Mouse (Mus musculus) stomach, embryonic 14.5 days (tissue): ENCODE results near the gene Alpl. TPM values are rescaled to one million over a fixed set of nuclear protein-coding genes. Genes with fewer than 3 reads are reported as not detected.

Source experiments
- ATAC-seq: fragments of 200-750 bp; cut with Nextera tagmentation; 2 replicates; pipeline ENCODE4 v1.8.0; 2017; ENCODE audit warnings: low read depth, moderate TSS enrichment; ENCODE audit not compliant: insufficient number of reproducible peaks, insufficient read depth, low FRiP score
- H3K27ac ChIP-seq: fragments of 300-500 bp; sonication (generic); 2 replicates; pipeline ENCODE4 v1.5.1; 2014; ENCODE audit warnings: mild to moderate bottlenecking, low read length, moderate library complexity, mixed read lengths
- H3K27me3 ChIP-seq: fragments of 300-500 bp; sonication (generic); 2 replicates; pipeline ENCODE4 v1.6.1; 2014; ENCODE audit warnings: low read length, control low read depth, mixed read lengths; ENCODE audit not compliant: control insufficient read depth, insufficient read depth
- H3K36me3 ChIP-seq: fragments of 300-500 bp; sonication (generic); 2 replicates; pipeline ENCODE4 v1.6.1; 2014; ENCODE audit warnings: mild to moderate bottlenecking, control low read depth, low read length, moderate library complexity, mixed read lengths; ENCODE audit not compliant: control insufficient read depth, insufficient read depth
- H3K4me1 ChIP-seq: fragments of 300-500 bp; sonication (generic); 2 replicates; pipeline ENCODE4 v1.6.1; 2014; ENCODE audit warnings: low read length, control low read depth, mixed read lengths; ENCODE audit not compliant: control insufficient read depth, insufficient read depth
- H3K4me2 ChIP-seq: fragments of 300-500 bp; sonication (generic); replicated peaks from 2 replicates; pipeline ENCODE4 v1.6.1; 2014; ENCODE audit warnings: low read depth, low read length, control low read depth
- H3K4me3 ChIP-seq: fragments of 300-500 bp; sonication (generic); 2 replicates; pipeline ENCODE4 v1.5.1; 2014; ENCODE audit warnings: low read depth, low read length, control low read depth
- H3K9ac ChIP-seq: fragments of 300-500 bp; sonication (generic); replicated peaks from 2 replicates; pipeline ENCODE4 v1.6.1; 2014; ENCODE audit warnings: low read depth, mild to moderate bottlenecking, control low read depth, low read length, moderate library complexity, mixed read lengths
- H3K9me3 ChIP-seq: fragments of 300-500 bp; sonication (generic); 2 replicates; pipeline ENCODE4 v1.6.1; 2016; ENCODE audit warnings: low read depth, low read length, control low read depth; ENCODE audit not compliant: control insufficient read depth
- WGBS: fragments of 180-500 bp; shearing (Covaris S2); extraction: QIAGEN DNeasy Blood & Tissue Kit; methylation state at CpG from one replicate; pipeline ENCODE4 v1.1.7; 2014; 5-methylcytosine and 5-hydroxymethylcytosine counted together
- polyA plus RNA-seq: library from polyadenylated mRNA; unstranded; fragments of >200 nt; fragmentation: Nextera tagmentation; extraction: Ambion mirVana; gene quantifications from 2 replicates; pipeline ENCODE4 v1.2.1, GENCODE M21; 2014

Alpl gene
- polyA plus RNA-seq, 1 experiment from 2014 or later: 24.9 TPM

DNA sequence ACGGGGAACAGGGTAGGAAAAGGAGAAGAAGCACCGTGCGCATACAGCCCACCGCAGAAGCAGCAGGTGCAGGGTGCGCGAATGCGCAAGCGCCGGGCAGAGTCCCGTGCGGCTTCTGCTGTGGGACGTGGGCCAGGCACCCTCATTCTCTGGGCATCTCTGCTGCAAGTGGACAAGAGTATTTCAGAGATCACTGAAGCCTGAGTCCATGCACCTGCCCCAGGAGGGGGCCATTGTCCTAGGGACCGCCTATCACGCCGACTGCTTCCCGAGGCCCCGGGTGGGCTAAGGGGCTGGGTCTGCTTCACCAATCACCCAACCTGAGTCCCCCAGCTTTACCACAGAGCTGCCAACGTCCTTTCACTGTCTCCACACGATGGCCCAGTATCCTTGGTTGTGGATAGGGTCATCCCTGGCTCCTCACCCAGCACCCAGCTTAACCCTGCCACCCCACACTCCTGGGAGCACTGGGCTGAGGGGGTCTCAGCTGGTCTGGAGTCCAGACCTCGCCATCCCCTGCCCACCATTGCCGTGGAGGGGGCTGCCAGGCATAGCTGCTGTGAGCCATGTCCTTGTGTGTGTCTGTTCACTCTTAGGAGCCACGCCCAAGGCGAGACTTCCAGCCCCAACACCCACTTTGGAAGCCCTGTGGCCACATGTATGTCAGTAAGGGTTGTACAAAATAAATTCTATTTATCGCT lies 66.9 kb downstream of the Alpl start:
- Histone ChIP-seq H3K4me3 (no peak overlapping the region), H3K4me2 (peak overlapping the region; percentile 31), H3K36me3 (no peaks in the 10 kb centered on the region), H3K27ac (no peak overlapping the region), H3K4me1 (peaks cover 15% of the 10 kb centered on the region; the same call in 1 of the 2 replicates), H3K27me3 (peaks cover 18% of the 10 kb centered on the region), H3K9me3 (no peaks in the 10 kb centered on the region), H3K9ac (no peak overlapping the region)
- ATAC-seq: 0 out of 2 replicates have a peak, but pooled peaks have one; percentile 1
- 27% methylated on average over 24 of the region's 24 CpGs for WGBS

DNA sequence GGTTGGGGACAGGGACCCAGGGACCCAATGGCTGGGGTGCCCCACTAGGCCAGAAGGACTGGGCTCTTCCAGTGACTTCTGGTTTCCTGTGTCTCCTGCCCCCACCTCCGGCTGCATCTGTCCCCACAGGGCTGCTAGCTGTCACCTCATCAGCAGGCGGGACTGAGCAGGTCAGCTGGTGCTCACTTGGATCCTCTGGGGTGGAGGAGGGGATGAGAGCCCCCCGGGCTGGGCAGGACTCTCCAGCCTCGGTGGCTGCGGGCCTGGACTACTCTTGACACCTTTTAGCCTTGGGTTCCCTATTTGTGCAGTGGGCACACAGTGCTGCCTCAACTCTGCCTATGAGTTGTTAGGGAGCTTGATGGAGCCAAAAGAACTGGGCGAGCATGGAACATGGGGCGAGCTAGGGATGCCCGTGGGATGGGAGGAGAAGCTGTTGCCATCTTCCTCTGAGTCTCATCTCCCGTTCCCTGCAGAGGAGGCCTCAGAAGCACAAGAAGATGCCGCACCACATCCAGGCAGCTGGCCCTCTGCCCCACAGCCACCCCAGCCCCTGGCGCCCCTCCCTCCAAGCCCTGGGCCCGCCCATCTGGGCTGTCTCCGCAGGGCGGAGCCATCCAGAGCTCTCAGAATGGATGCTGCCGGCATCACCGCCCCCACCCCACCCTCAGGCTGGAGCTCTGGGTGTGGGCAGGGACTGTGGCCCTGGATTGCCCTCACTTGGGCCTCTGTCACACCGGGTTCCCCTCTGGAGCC lies 67.6 kb downstream of the Alpl start:
- Histone ChIP-seq H3K36me3 (no peaks in the 10 kb centered on the region), H3K4me2 (peak overlapping the region; percentile 31), H3K4me3 (no peak overlapping the region), H3K9me3 (no peaks in the 10 kb centered on the region), H3K27me3 (peaks cover 18% of the 10 kb centered on the region), H3K9ac (no peak overlapping the region), H3K4me1 (peaks cover 15% of the 10 kb centered on the region; the same call in 1 of the 2 replicates), H3K27ac (no peak overlapping the region)
- ATAC-seq: peak; percentile 16; the same call in 1 of the 2 replicates
- 12% methylated on average over 17 of the region's 17 CpGs for WGBS

GRCm38 (mm10) chr4:137727506-137728187 lies 68.5 kb downstream of the Alpl start:
- Histone ChIP-seq H3K9me3 (no peaks in the 10 kb centered on the region), H3K4me2 (no peak overlapping the region), H3K36me3 (no peaks in the 10 kb centered on the region), H3K9ac (no peak overlapping the region), H3K27me3 (peaks cover 18% of the 10 kb centered on the region), H3K4me3 (no peak overlapping the region), H3K27ac (no peak overlapping the region), H3K4me1 (peaks cover 15% of the 10 kb centered on the region; the same call in 1 of the 2 replicates)
- ATAC-seq: no peak
- 9% methylated on average over 16 of the region's 18 CpGs for WGBS

- ATAC-seq: no peak
- Histone ChIP-seq H3K9ac (no peak overlapping the region), H3K4me3 (no peak overlapping the region), H3K9me3 (no peaks in the 10 kb centered on the region), H3K27ac (no peak overlapping the region), H3K4me2 (no peak overlapping the region), H3K36me3 (no peaks in the 10 kb centered on the region), H3K27me3 (peaks cover 18% of the 10 kb centered on the region), H3K4me1 (peaks cover 15% of the 10 kb centered on the region; the same call in 1 of the 2 replicates)
- WGBS: 82% methylated on average over 18 of the region's 18 CpGs
These were observed 69.3 kb downstream of the Alpl start for GRCm38 (mm10) chr4:137726739-137727505.

GRCm38 (mm10) chr4:137725541-137726145 lies 70.5 kb downstream of the Alpl start:
- Histone ChIP-seq H3K4me3 (no peak overlapping the region), H3K9ac (no peak overlapping the region), H3K4me1 (peaks cover 15% of the 10 kb centered on the region; the same call in 1 of the 2 replicates), H3K4me2 (no peak overlapping the region), H3K36me3 (no peaks in the 10 kb centered on the region), H3K27ac (no peak overlapping the region), H3K9me3 (no peaks in the 10 kb centered on the region), H3K27me3 (peaks cover 18% of the 10 kb centered on the region)
- ATAC-seq: no peak
- WGBS: 69% methylated on average over 13 of the region's 13 CpGs

DNA sequence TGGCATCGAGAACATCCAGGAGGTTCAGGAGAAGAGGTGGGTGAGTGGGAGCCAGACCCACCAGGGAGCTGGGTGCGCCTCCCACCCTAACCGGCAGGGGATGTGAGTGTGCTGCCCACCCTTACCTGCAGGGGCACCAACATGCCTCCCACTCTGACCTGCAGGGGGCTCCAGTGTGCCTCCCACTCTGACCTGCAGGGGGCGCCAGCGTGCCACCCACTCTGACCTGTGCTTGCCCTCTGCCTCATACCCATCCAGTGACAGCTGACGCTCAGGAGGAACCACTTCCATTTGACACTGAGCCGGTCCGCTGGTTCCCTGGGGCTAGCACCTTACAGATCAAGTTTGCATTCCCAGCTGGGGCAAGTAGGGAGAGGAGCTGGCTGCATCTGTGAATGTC lies 71.4 kb downstream of the Alpl start:
- Histone ChIP-seq H3K27me3 (peaks cover 18% of the 10 kb centered on the region), H3K27ac (no peak overlapping the region)

GRCm38 (mm10) chr4:137724212-137724611 lies 72.0 kb downstream of the Alpl start:
- Histone ChIP-seq H3K4me1 (peaks cover 16% of the 10 kb centered on the region), H3K27ac (no peak overlapping the region), H3K9ac (no peak overlapping the region), H3K9me3 (no peaks in the 10 kb centered on the region), H3K27me3 (peaks cover 14% of the 10 kb centered on the region), H3K36me3 (no peaks in the 10 kb centered on the region), H3K4me2 (no peak overlapping the region), H3K4me3 (no peak overlapping the region)
- ATAC-seq: no peak
- WGBS: 48% methylated on average over 11 of the region's 11 CpGs

More for the DNA sequence above, 71.4 kb downstream of the Alpl start:
- no peak for ATAC-seq
- Histone ChIP-seq H3K36me3 (no peaks in the 10 kb centered on the region), H3K4me3 (no peak overlapping the region), H3K4me2 (no peak overlapping the region), H3K9ac (no peak overlapping the region), H3K4me1 (peaks cover 13% of the 10 kb centered on the region), H3K9me3 (no peaks in the 10 kb centered on the region)
- WGBS: 45% methylated on average over 8 of the region's 8 CpGs
